Mouse (Mus musculus) liver, postnatal 0 days (tissue): ENCODE data around the gene Mlh1. TPM values are rescaled to one million over a fixed set of nuclear protein-coding genes. Genes with fewer than 3 reads are reported as not detected.

ENCODE experiments used
- ATAC-seq: fragments of 200-750 bp; cut with Nextera tagmentation; 2 replicates; pipeline ENCODE4 v1.8.0; 2017; ENCODE audit warnings: mild to moderate bottlenecking, moderate library complexity
- DNase-seq: peaks from one replicate; pipeline ENCODE4 v3.0.0-alpha.2; 2016
- H3K27ac ChIP-seq: fragments of 300-500 bp; sonication (generic); 2 replicates; pipeline ENCODE4 v1.5.1; 2014; ENCODE audit warnings: antibody characterized with exemption, moderate library complexity, mild to moderate bottlenecking, low read depth
- H3K27me3 ChIP-seq: fragments of 300-500 bp; sonication (generic); 2 replicates; pipeline ENCODE4 v1.6.1; 2014; ENCODE audit warnings: low read length, control low read depth, mixed read lengths; ENCODE audit not compliant: insufficient read depth
- H3K36me3 ChIP-seq: fragments of 300-500 bp; sonication (generic); replicated peaks from 2 replicates; pipeline ENCODE4 v1.6.1; 2014; ENCODE audit warnings: mild to moderate bottlenecking, control low read depth, low read length, moderate library complexity, mixed read lengths; ENCODE audit not compliant: insufficient read depth
- H3K4me1 ChIP-seq: fragments of 300-500 bp; sonication (generic); 2 replicates; pipeline ENCODE4 v1.6.1; 2014; ENCODE audit warnings: antibody characterized with exemption, mild to moderate bottlenecking, control low read depth; ENCODE audit not compliant: insufficient read depth
- H3K4me2 ChIP-seq: fragments of 300-500 bp; sonication (generic); 2 replicates; pipeline ENCODE4 v1.6.1; 2014; ENCODE audit warnings: low read depth, mild to moderate bottlenecking, low read length, moderate library complexity, mixed read lengths
- H3K4me3 ChIP-seq: fragments of 300-500 bp; sonication (generic); 2 replicates; pipeline ENCODE4 v1.5.1; 2014; ENCODE audit warnings: low read depth, low read length
- H3K9ac ChIP-seq: fragments of 300-500 bp; sonication (generic); replicated peaks from 2 replicates; pipeline ENCODE4 v1.6.1; 2014; ENCODE audit warnings: mild to moderate bottlenecking, moderate library complexity
- H3K9me3 ChIP-seq: fragments of 300-500 bp; sonication (generic); 2 replicates; pipeline ENCODE4 v1.6.1; 2016; ENCODE audit warnings: mild to moderate bottlenecking, control low read depth, low read length, mixed read lengths
- CTCF ChIP-seq: sonication (generic); IDR thresholded peaks from 2 replicates; pipeline ENCODE4 v1.5.1; 2016; ENCODE audit warnings: antibody characterized with exemption, low read depth
- EP300 ChIP-seq: IDR thresholded peaks from 2 replicates; pipeline ENCODE4 v1.6.1; 2016; ENCODE audit warnings: antibody characterized with exemption, low read depth, mild to moderate bottlenecking
- WGBS: fragments of 180-500 bp; shearing (Covaris S2); extraction: QIAGEN DNeasy Blood & Tissue Kit; methylation state at CpG from one replicate; pipeline ENCODE4 v1.1.7; 2014; ENCODE audit not compliant: insufficient replicate concordance; 5-methylcytosine and 5-hydroxymethylcytosine counted together
- polyA plus RNA-seq: library from polyadenylated mRNA; unstranded; fragments of >200 nt; fragmentation: Nextera tagmentation; extraction: Ambion mirVana; gene quantifications from 2 replicates; pipeline ENCODE4 v1.2.1, GENCODE M21; 2015

Mlh1 gene
- polyA plus RNA-seq, 1 experiment from 2014 or later, result 10.1 TPM

- ATAC-seq (no peak), DNase-seq (no peak)
- peaks cover 34% of the 10 kb centered on the region for H3K36me3 ChIP-seq
- no peaks in the 10 kb centered on the region for H3K4me1 ChIP-seq
- H3K27me3 ChIP-seq, result no peaks in the 10 kb centered on the region
- WGBS, result 73% methylated on average over 7 of the region's 7 CpGs
- no peaks in the 10 kb centered on the region for H3K9me3 ChIP-seq
- TF ChIP-seq EP300 (no peak), CTCF (no peak)
- no peak overlapping the region for H3K4me2 ChIP-seq
- H3K9ac ChIP-seq, result no peak overlapping the region
- H3K27ac ChIP-seq, result no peak overlapping the region
- H3K4me3 ChIP-seq, result no peak overlapping the region
These were observed 82.9 kb downstream of the Mlh1 start for GRCm38 (mm10) chr9:111188731-111189130.

DNA sequence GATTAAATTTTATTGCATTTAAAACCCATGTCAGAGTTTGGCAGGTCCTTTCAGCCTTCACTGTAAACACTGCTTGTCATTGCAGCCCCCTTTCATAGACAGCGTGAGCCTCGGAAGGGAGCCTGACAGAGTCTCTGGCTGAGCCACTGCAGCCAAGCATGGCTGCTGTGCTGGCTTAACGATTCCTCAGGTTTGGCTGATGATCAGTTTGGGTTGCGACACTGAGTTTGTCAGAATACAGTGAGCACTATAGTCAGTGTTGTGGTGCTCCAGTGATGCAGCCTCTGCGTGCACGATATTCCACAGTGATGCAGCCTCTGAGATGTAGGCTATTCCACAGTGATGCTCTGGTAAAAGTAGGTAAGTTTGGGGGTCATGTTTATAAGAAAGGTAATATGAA lies 84.7 kb downstream of the Mlh1 start:
- WGBS, result 78% methylated on average over 6 of the region's 6 CpGs
- Histone ChIP-seq H3K9me3 (no peaks in the 10 kb centered on the region), H3K36me3 (peaks cover 27% of the 10 kb centered on the region), H3K27me3 (no peaks in the 10 kb centered on the region), H3K27ac (no peak overlapping the region), H3K9ac (no peak overlapping the region), H3K4me2 (no peak overlapping the region), H3K4me1 (no peaks in the 10 kb centered on the region), H3K4me3 (no peak overlapping the region)
- TF ChIP-seq EP300 (no peak), CTCF (no peak)
- no peak for DNase-seq
- ATAC-seq, result no peak

- no peaks in the 10 kb centered on the region for H3K27me3 ChIP-seq
- no peak overlapping the region for H3K4me2 ChIP-seq
- H3K4me3 ChIP-seq, result no peak overlapping the region
- H3K27ac ChIP-seq, result no peak overlapping the region
- H3K9ac ChIP-seq, result no peak overlapping the region
- no peak for DNase-seq
- no peak for TF ChIP-seq EP300
- no peak for TF ChIP-seq CTCF
- no peaks in the 10 kb centered on the region for H3K4me1 ChIP-seq
- peaks cover 17% of the 10 kb centered on the region; the same call in 1 of the 2 replicates for H3K36me3 ChIP-seq
- peak; percentile 53 for ATAC-seq
- 70% methylated on average over 4 of the region's 4 CpGs for WGBS
- H3K9me3 ChIP-seq, result no peaks in the 10 kb centered on the region
These were observed 86.7 kb downstream of the Mlh1 start for GRCm38 (mm10) chr9:111184929-111185328.

DNA sequence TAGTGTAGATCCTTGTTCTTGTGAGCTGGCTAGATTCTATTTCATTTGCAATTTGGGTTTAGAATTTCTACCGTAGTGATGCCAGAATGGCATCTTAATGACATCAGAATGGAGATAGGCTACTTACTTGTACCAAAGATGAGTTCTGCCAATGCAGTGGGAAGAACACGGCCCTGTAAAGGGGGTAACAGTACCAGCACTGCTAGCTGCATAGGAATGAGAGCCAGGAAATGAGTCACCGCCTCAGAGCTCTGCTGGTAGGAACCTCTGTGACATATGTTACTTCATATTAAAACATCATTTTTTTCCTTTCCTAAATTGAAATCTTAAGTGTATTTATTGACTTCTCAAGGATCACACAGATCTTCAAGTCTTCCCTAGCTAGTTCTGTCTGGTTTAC lies 89.4 kb downstream of the Mlh1 start:
- TF ChIP-seq EP300 (no peak), CTCF (no peak)
- WGBS, result 52% methylated on average over 3 of the region's 3 CpGs
- DNase-seq (no peak), ATAC-seq (no peak)
- Histone ChIP-seq H3K9me3 (no peaks in the 10 kb centered on the region), H3K27me3 (no peaks in the 10 kb centered on the region), H3K27ac (no peak overlapping the region), H3K9ac (no peak overlapping the region), H3K4me1 (no peaks in the 10 kb centered on the region), H3K4me3 (no peak overlapping the region), H3K36me3 (peaks cover 8% of the 10 kb centered on the region; the same call in 1 of the 2 replicates), H3K4me2 (no peak overlapping the region)

DNA sequence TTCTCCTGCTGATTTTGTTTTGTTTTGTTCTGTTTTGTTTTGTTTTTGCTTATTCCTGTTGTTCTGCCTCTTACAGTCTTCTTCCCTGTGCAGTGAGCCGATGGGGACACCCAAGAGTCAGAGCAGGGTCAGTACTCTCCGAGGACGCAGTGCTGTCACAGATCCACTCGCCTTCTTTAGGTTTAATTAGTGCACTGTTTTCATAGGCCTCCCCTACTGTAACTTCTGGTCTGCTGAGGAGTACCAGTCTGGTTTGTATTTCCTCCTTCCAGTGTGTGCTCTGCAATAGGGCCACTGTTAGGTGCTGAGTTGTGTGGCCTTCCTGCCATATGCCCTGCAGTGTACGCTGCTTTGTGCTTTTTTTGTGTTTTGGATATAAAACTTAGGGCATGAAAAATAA lies 92.6 kb downstream of the Mlh1 start:
- no peaks in the 10 kb centered on the region; the same call in 1 of the 2 replicates for H3K4me1 ChIP-seq
- no peaks in the 10 kb centered on the region for H3K9me3 ChIP-seq
- TF ChIP-seq EP300 (no peak), CTCF (no peak)
- WGBS, result 86% methylated on average over 5 of the region's 5 CpGs
- no peaks in the 10 kb centered on the region for H3K27me3 ChIP-seq
- no peak overlapping the region for H3K4me3 ChIP-seq
- no peak overlapping the region for H3K4me2 ChIP-seq
- H3K36me3 ChIP-seq, result peaks cover 8% of the 10 kb centered on the region; the same call in 1 of the 2 replicates
- DNase-seq (no peak), ATAC-seq (no peak)
- no peak overlapping the region for H3K27ac ChIP-seq
- H3K9ac ChIP-seq, result no peak overlapping the region

Other genes starting within 250 kb of the Mlh1 start
- 7.4 and 8.4 TPM in 2 replicates for gene Ccrl2, start 214.3 kb downstream of the Mlh1 start, polyA plus RNA-seq
- 18.4 and 18.5 TPM in 2 replicates for gene Lrrfip2, start 154.2 kb downstream of the Mlh1 start, polyA plus RNA-seq
- gene Epm2aip1, start 138 bp upstream of the Mlh1 start, polyA plus RNA-seq, result 4.4 and 5.2 TPM in 2 replicates
- 0.02 TPM in 1 of 2 replicates, not detected in the other for gene Trank1, start 39.9 kb upstream of the Mlh1 start, polyA plus RNA-seq
- gene Dclk3, start 167.3 kb upstream of the Mlh1 start, polyA plus RNA-seq, result 0.27 and 0.32 TPM in 2 replicates